Mouse (Mus musculus) intestine, embryonic 16.5 days (tissue): ENCODE results near the gene Ptpru. TPM values are rescaled to one million over a fixed set of nuclear protein-coding genes. Genes with fewer than 3 reads are reported as not detected.

Experiments used
- ATAC-seq: fragments of 200-750 bp; cut with Nextera tagmentation; 2 replicates; pipeline ENCODE4 v1.8.0; 2017; ENCODE audit warnings: moderate TSS enrichment, moderate library complexity
- H3K27ac ChIP-seq: fragments of 300-500 bp; sonication (generic); 2 replicates; pipeline ENCODE4 v1.5.1; 2014; ENCODE audit warnings: mild to moderate bottlenecking, low read length
- H3K27me3 ChIP-seq: fragments of 300-500 bp; sonication (generic); replicated peaks from 2 replicates; pipeline ENCODE4 v1.6.1; 2014; ENCODE audit warnings: low read length, control low read depth, mixed read lengths; ENCODE audit not compliant: control insufficient read depth, insufficient read depth
- H3K36me3 ChIP-seq: fragments of 300-500 bp; sonication (generic); 2 replicates; pipeline ENCODE4 v1.6.1; 2014; ENCODE audit warnings: low read length, control low read depth; ENCODE audit not compliant: control insufficient read depth, insufficient read depth
- H3K4me1 ChIP-seq: fragments of 300-500 bp; sonication (generic); 2 replicates; pipeline ENCODE4 v1.6.1; 2014; ENCODE audit warnings: low read length, control low read depth, mixed read lengths; ENCODE audit not compliant: control insufficient read depth, insufficient read depth
- H3K4me2 ChIP-seq: fragments of 300-500 bp; sonication (generic); 2 replicates; pipeline ENCODE4 v1.6.1; 2014; ENCODE audit warnings: low read depth, low read length, control low read depth
- H3K4me3 ChIP-seq: fragments of 300-500 bp; sonication (generic); 2 replicates; pipeline ENCODE4 v1.5.1; 2014; ENCODE audit warnings: mild to moderate bottlenecking, low read length
- H3K9ac ChIP-seq: fragments of 300-500 bp; sonication (generic); 2 replicates; pipeline ENCODE4 v1.6.1; 2014; ENCODE audit warnings: low read depth, low read length
- H3K9me3 ChIP-seq: fragments of 300-500 bp; sonication (generic); 2 replicates; pipeline ENCODE4 v1.6.1; 2016; ENCODE audit warnings: low read length, control low read depth; ENCODE audit not compliant: control insufficient read depth
- WGBS: fragments of 180-500 bp; shearing (Covaris S2); extraction: QIAGEN DNeasy Blood & Tissue Kit; methylation state at CpG from one replicate; pipeline ENCODE4 v1.1.7; 2014; 5-methylcytosine and 5-hydroxymethylcytosine counted together
- polyA plus RNA-seq: library from polyadenylated mRNA; unstranded; fragments of >200 nt; fragmentation: Nextera tagmentation; extraction: Ambion mirVana; gene quantifications from 2 replicates; pipeline ENCODE4 v1.2.1, GENCODE M21; 2015

Ptpru gene
- polyA plus RNA-seq = 4.7 and 4.8 TPM in 2 replicates

- H3K9ac ChIP-seq = peak within 1 kb of the TSS; percentile 76
- peaks cover 12% of the 10 kb centered on the region; the same call in 1 of the 2 replicates for H3K27me3 ChIP-seq
- under 1% methylated on average over 72 of the region's 72 CpGs for WGBS
- H3K36me3 ChIP-seq = no peaks in the 10 kb centered on the region
- peak; percentile 86 for ATAC-seq
- no peak within 1 kb of the TSS for H3K27ac ChIP-seq
- no peaks in the 10 kb centered on the region for H3K9me3 ChIP-seq
- peak within 1 kb of the TSS; percentile 100 for H3K4me2 ChIP-seq
- H3K4me3 ChIP-seq = peak within 1 kb of the TSS; percentile 71
- peaks cover 11% of the 10 kb centered on the region for H3K4me1 ChIP-seq
These were observed at the start of gene Ptpru for GRCm38 (mm10) chr4:131837872-131838524. Ptpru (minus strand) TSS chr4:131838288.

GRCm38 (mm10) chr4:131885376-131885775, 47.3 kb upstream of the Ptpru start:
- ATAC-seq = no peak
- WGBS = 80% methylated on average over 6 of the region's 6 CpGs

DNA sequence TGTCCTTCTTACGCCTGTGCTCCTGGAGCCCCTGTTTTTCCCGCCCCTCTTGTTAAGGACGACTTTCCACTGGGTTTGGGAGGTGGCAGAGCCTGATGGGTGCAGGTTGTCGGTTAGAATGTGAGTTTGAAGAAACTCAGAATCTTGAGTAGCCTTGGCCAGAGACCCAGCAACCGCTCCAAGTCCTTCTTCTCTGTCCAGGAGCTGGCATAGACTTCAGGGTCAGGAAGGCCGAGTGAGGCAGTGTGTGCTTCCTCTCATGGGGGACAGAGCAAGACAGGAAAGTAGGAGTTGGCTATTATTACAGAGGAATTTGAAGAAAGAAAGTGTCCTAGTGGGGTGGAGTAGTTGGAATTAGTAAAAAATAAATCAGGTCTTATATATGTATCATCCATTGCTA, 45.5 kb upstream of the Ptpru start:
- Histone ChIP-seq H3K36me3 (peaks cover 5% of the 10 kb centered on the region), H3K4me2 (no peak overlapping the region), H3K27ac (no peak overlapping the region), H3K4me1 (peaks cover 20% of the 10 kb centered on the region), H3K9ac (no peak overlapping the region), H3K27me3 (no peaks in the 10 kb centered on the region), H3K9me3 (no peaks in the 10 kb centered on the region), H3K4me3 (no peak overlapping the region)
- no peak for ATAC-seq
- 74% methylated on average over 6 of the region's 6 CpGs for WGBS

More at GRCm38 (mm10) chr4:131885376-131885775, 47.3 kb upstream of the Ptpru start:
- H3K4me1 ChIP-seq = peaks cover 17% of the 10 kb centered on the region
- no peaks in the 10 kb centered on the region for H3K9me3 ChIP-seq
- no peak overlapping the region for H3K4me3 ChIP-seq
- H3K27ac ChIP-seq = no peak overlapping the region
- H3K4me2 ChIP-seq = no peak overlapping the region
- H3K27me3 ChIP-seq = no peaks in the 10 kb centered on the region
- H3K9ac ChIP-seq = no peak overlapping the region
- H3K36me3 ChIP-seq = peaks cover 5% of the 10 kb centered on the region

DNA sequence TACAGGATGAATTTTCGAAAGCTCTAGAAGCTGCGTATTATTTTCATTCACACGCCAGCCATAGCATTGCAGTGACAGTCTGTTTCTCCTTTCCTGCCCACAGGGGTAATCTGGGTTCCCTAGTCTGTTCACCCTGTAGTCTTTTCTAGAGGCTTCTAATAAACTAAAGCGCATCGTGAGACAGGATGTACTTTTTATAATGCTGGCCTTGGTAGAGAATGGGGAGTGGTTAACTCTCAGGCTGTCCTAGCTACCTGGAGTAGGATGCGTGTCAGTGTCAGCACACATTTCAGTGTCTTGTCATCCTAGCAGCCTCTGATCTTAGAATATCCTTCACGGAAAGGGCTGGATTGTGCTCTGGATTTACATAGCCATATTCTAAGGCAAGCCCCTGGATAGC, 43.2 kb upstream of the Ptpru start:
- Histone ChIP-seq H3K4me2 (no peak overlapping the region), H3K27me3 (no peaks in the 10 kb centered on the region), H3K9ac (no peak overlapping the region), H3K27ac (no peak overlapping the region), H3K9me3 (no peaks in the 10 kb centered on the region), H3K4me3 (no peak overlapping the region), H3K4me1 (peaks cover 34% of the 10 kb centered on the region), H3K36me3 (peaks cover 4% of the 10 kb centered on the region)
- no peak for ATAC-seq
- 77% methylated on average over 7 of the region's 7 CpGs for WGBS

GRCm38 (mm10) chr4:131879692-131880091, 41.6 kb upstream of the Ptpru start:
- no peaks in the 10 kb centered on the region for H3K36me3 ChIP-seq
- ATAC-seq = no peak
- H3K4me3 ChIP-seq = no peak overlapping the region
- H3K4me1 ChIP-seq = peaks cover 47% of the 10 kb centered on the region
- no peaks in the 10 kb centered on the region for H3K9me3 ChIP-seq
- WGBS = 77% methylated on average over 1 of the region's 1 CpGs
- H3K9ac ChIP-seq = no peak overlapping the region
- H3K27ac ChIP-seq = no peak overlapping the region
- H3K4me2 ChIP-seq = no peak overlapping the region
- H3K27me3 ChIP-seq = no peaks in the 10 kb centered on the region

DNA sequence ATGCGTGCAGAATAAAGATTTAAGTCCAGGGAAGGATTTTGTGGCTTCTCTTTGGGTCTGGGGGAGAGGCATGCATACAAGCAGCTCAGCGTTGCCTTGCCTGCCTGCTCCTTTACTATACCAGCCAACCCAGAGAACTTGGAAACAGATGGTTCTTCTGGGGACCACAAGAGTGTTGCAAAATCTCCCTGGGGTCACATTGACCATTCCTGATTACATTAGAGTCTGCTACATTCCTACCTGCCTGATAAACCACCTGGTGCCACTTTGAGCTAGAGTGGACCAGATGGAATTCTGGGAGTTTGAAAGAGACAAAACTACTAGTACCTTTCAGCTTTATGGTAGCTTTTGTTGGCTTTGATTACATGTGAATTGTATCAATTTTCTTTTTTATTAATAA, 38.7 kb upstream of the Ptpru start:
- ATAC-seq = no peak
- Histone ChIP-seq H3K36me3 (no peaks in the 10 kb centered on the region), H3K4me1 (peaks cover 38% of the 10 kb centered on the region), H3K4me3 (no peak overlapping the region), H3K27me3 (no peaks in the 10 kb centered on the region), H3K9me3 (no peaks in the 10 kb centered on the region), H3K9ac (no peak overlapping the region), H3K4me2 (no peak overlapping the region), H3K27ac (no peak overlapping the region)
- 54% methylated on average over 2 of the region's 2 CpGs for WGBS

- ATAC-seq = no peak
- H3K4me2 ChIP-seq = peak overlapping the region; percentile 88
- peak overlapping the region; percentile 99 for H3K4me3 ChIP-seq
- no peak overlapping the region for H3K27ac ChIP-seq
- peak overlapping the region; percentile 100 for H3K9ac ChIP-seq
- H3K4me1 ChIP-seq = peaks cover 30% of the 10 kb centered on the region
- H3K9me3 ChIP-seq = no peaks in the 10 kb centered on the region
- 38% methylated on average over 3 of the region's 3 CpGs for WGBS
- no peaks in the 10 kb centered on the region for H3K27me3 ChIP-seq
- no peaks in the 10 kb centered on the region for H3K36me3 ChIP-seq
These were observed 37.2 kb upstream of the Ptpru start for GRCm38 (mm10) chr4:131875242-131875641.

- H3K9me3 ChIP-seq = no peaks in the 10 kb centered on the region
- WGBS = 3% methylated on average over 11 of the region's 11 CpGs
- peaks cover 30% of the 10 kb centered on the region for H3K4me1 ChIP-seq
- H3K4me3 ChIP-seq = peak overlapping the region; percentile 99
- H3K27ac ChIP-seq = peak overlapping the region; percentile 100
- peak overlapping the region; percentile 100 for H3K9ac ChIP-seq
- H3K27me3 ChIP-seq = no peaks in the 10 kb centered on the region
- no peak for ATAC-seq
- H3K4me2 ChIP-seq = peak overlapping the region; percentile 88
- no peaks in the 10 kb centered on the region for H3K36me3 ChIP-seq
These were observed 36.5 kb upstream of the Ptpru start for GRCm38 (mm10) chr4:131874567-131874966.

GRCm38 (mm10) chr4:131874169-131874536, 36.1 kb upstream of the Ptpru start:
- no peaks in the 10 kb centered on the region for H3K9me3 ChIP-seq
- WGBS = under 1% methylated on average over 20 of the region's 20 CpGs
- H3K27ac ChIP-seq = peak overlapping the region; percentile 100
- peak overlapping the region; percentile 99 for H3K4me3 ChIP-seq
- no peaks in the 10 kb centered on the region for H3K27me3 ChIP-seq
- no peak for ATAC-seq
- peak overlapping the region; percentile 88 for H3K4me2 ChIP-seq
- peak overlapping the region; percentile 100 for H3K9ac ChIP-seq
- peaks cover 28% of the 10 kb centered on the region for H3K4me1 ChIP-seq
- no peaks in the 10 kb centered on the region for H3K36me3 ChIP-seq
